8 mouse cellular contexts compared by ENCODE assay signal in the genomic region with DNA sequence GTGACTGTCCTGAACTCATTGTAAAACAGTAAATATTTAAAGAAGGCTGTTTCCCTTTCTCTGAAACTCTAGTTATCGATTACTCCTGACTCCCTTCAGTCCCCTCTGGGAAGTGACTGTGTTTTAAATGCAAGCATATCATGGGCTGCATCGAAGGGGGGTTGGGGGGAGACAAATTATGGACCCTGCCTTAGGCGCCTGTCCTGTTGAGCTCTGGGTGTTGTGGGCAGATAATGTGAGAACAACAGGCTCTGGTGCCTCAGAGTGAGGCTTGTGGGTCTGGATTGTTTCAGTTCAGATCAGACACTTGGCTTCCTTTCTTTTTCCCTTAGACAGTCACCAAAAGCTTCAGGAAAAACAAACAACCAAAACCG.
DNase-seq lines count a peak whose midpoint lies in the region; ATAC-seq and TF ChIP-seq lines count a peak whose summit lies in the region.

No protein-coding gene starts in this region.

- no peaks in the 10 kb centered on the region for H3K9me3 ChIP-seq in ES-Bruce4 (replicated peaks; ENCODE audit: control insufficient read depth, insufficient read depth, low read length, poor library complexity, severe bottlenecking)
- H3K9me3 ChIP-seq in hindbrain, embryonic 10.5 days: no peaks in the 10 kb centered on the region
- no peaks in the 10 kb centered on the region for H3K9me3 ChIP-seq in lung, embryonic 16.5 days (ENCODE audit: control insufficient read depth, low read length)

- no peaks in the 10 kb centered on the region for H3K36me3 ChIP-seq in ES-Bruce4 (ENCODE audit: control insufficient read depth, insufficient read depth, low read length, poor library complexity, severe bottlenecking)
- no peaks in the 10 kb centered on the region for H3K36me3 ChIP-seq in hindbrain, embryonic 10.5 days
- H3K36me3 ChIP-seq in lung, embryonic 16.5 days (ENCODE audit: control insufficient read depth, insufficient read depth, low read length): no peaks in the 10 kb centered on the region

- H3K27me3 ChIP-seq in ES-Bruce4 (ENCODE audit: control insufficient read depth, insufficient read depth, low read length, poor library complexity, severe bottlenecking): no peaks in the 10 kb centered on the region
- H3K27me3 ChIP-seq in hindbrain, embryonic 10.5 days (ENCODE audit: insufficient read depth, poor library complexity, severe bottlenecking): no peaks in the 10 kb centered on the region
- no peaks in the 10 kb centered on the region for H3K27me3 ChIP-seq in lung, embryonic 16.5 days (ENCODE audit: control insufficient read depth, insufficient read depth, low read depth, low read length)

- peak overlapping the region; percentile 32; the same call in 1 of the 2 replicates for H3K9ac ChIP-seq in ES-Bruce4 (ENCODE audit: low read depth, poor library complexity, severe bottlenecking)
- H3K9ac ChIP-seq in lung, embryonic 16.5 days (ENCODE audit: low read length): peak overlapping the region; percentile 32; the same call in 1 of the 2 replicates

- TF ChIP-seq POLR2A in ES-Bruce4 (IDR thresholded peaks at IDR 0.05; ENCODE audit: insufficient read depth, low read length): no peak
- TF ChIP-seq POLR2A in brain, embryonic 14.5 days (IDR thresholded peaks at IDR 0.05; ENCODE audit: borderline replicate concordance, extremely low read depth, insufficient read depth, insufficient read length, poor library complexity, severe bottlenecking): no peak

- 3% methylated on average over 4 of the region's 4 CpGs for WGBS in hindbrain, embryonic 10.5 days
- WGBS in lung, embryonic 16.5 days: 3% methylated on average over 4 of the region's 4 CpGs

- peaks cover 8% of the 10 kb centered on the region for H3K4me1 ChIP-seq in ES-Bruce4 (ENCODE audit: control insufficient read depth, insufficient read depth, low read length)
- H3K4me1 ChIP-seq in hindbrain, embryonic 10.5 days (replicated peaks): peaks cover 42% of the 10 kb centered on the region
- peaks cover 13% of the 10 kb centered on the region for H3K4me1 ChIP-seq in lung, embryonic 16.5 days (replicated peaks; ENCODE audit: control insufficient read depth, insufficient read depth, low read length)

- H3K4me2 ChIP-seq in lung, embryonic 16.5 days (ENCODE audit: low read depth, low read length): no peak overlapping the region

- peak overlapping the region; percentile 87 for H3K27ac ChIP-seq in ES-Bruce4 (ENCODE audit: insufficient read depth, low read length)
- H3K27ac ChIP-seq in hindbrain, embryonic 10.5 days: peak overlapping the region; percentile 93
- H3K27ac ChIP-seq in lung, embryonic 16.5 days (ENCODE audit: low read length): peak overlapping the region; percentile 86

- no peak overlapping the region for H3K4me3 ChIP-seq in ES-Bruce4 (ENCODE audit: low read depth, low read length)
- peak overlapping the region; percentile 24; the same call in 1 of the 2 replicates for H3K4me3 ChIP-seq in hindbrain, embryonic 10.5 days
- H3K4me3 ChIP-seq in lung, embryonic 16.5 days (ENCODE audit: low read length): no peak overlapping the region

- TF ChIP-seq CTCF in ES-Bruce4 (IDR thresholded peaks at IDR 0.05; ENCODE audit: low read depth, low read length): no peak
- TF ChIP-seq CTCF in brain, embryonic 14.5 days (IDR thresholded peaks at IDR 0.05; ENCODE audit: borderline replicate concordance, extremely low read depth, insufficient read depth, insufficient read length): no peak

- peak; percentile 63 for ATAC-seq in lung, embryonic 16.5 days (ENCODE audit: low read depth)
- no peak for ATAC-seq in CD4-positive, CD25-positive, alpha-beta regulatory T cell, adult 4 months
- no peak for ATAC-seq in erythroid progenitor cell, adult 5-6 weeks (replicated peaks; ENCODE audit: low FRiP score, poor library complexity, severe bottlenecking)

- DNase-seq in brain, embryonic 14.5 days (ENCODE audit: low read depth): peak; percentile 41
- DNase-seq in hindbrain, embryonic 10.5 days (ENCODE audit: low spot score): no peak
- no peak for DNase-seq in layer of hippocampus, adult 9-11 months
- no peak for DNase-seq in thymus, postnatal 14 days

- no peak for TF ChIP-seq EP300 in ES-Bruce4 (IDR thresholded peaks at IDR 0.05; ENCODE audit: insufficient read depth, low read depth, low read length)
